Mouse (Mus musculus): ENCODE measurements around the gene Ctnnd2. TPM values are rescaled to one million over a fixed set of nuclear protein-coding genes. Genes with fewer than 3 reads are reported as not detected.

Ctnnd2 gene
- polyA plus RNA-seq, 1 experiment from 2014 or later: 0.16 TPM

- H3K9ac ChIP-seq: no peak overlapping the region
Measured at GRCm38 (mm10) chr15:30649964-30650363, 477.6 kb downstream of the Ctnnd2 start.

GRCm38 (mm10) chr15:30655433-30655832 lies 483.0 kb downstream of the Ctnnd2 start:
- 66% methylated on average over 9 of the region's 9 CpGs for WGBS (ENCODE audit: insufficient replicate concordance)
- no peak overlapping the region for H3K4me2 ChIP-seq
- no peak for ATAC-seq (ENCODE audit: insufficient read depth)

More at GRCm38 (mm10) chr15:30649964-30650363, 477.6 kb downstream of the Ctnnd2 start:
- no peak for ATAC-seq (ENCODE audit: insufficient read depth)
- Histone ChIP-seq H3K9me3 (replicated peaks) (no peaks in the 10 kb centered on the region), H3K4me3 (replicated peaks) (no peak overlapping the region), H3K27ac (replicated peaks) (no peak overlapping the region), H3K36me3 (replicated peaks) (no peaks in the 10 kb centered on the region), H3K4me2 (no peak overlapping the region), H3K27me3 (peaks cover 36% of the 10 kb centered on the region), H3K4me1 (replicated peaks) (no peaks in the 10 kb centered on the region)
- 38% methylated on average over 6 of the region's 6 CpGs for WGBS (ENCODE audit: insufficient replicate concordance)

GRCm38 (mm10) chr15:30657588-30657987 lies 485.2 kb downstream of the Ctnnd2 start:
- Histone ChIP-seq H3K4me2 (no peak overlapping the region), H3K27me3 (no peaks in the 10 kb centered on the region), H3K36me3 (replicated peaks) (no peaks in the 10 kb centered on the region), H3K27ac (replicated peaks) (no peak overlapping the region), H3K4me1 (replicated peaks) (no peaks in the 10 kb centered on the region), H3K9me3 (replicated peaks) (no peaks in the 10 kb centered on the region), H3K9ac (no peak overlapping the region), H3K4me3 (replicated peaks) (no peak overlapping the region)
- 61% methylated on average over 3 of the region's 3 CpGs for WGBS (ENCODE audit: insufficient replicate concordance)
- ATAC-seq (ENCODE audit: insufficient read depth): no peak

More at GRCm38 (mm10) chr15:30655433-30655832, 483.0 kb downstream of the Ctnnd2 start:
- Histone ChIP-seq H3K27ac (replicated peaks) (no peak overlapping the region), H3K36me3 (replicated peaks) (no peaks in the 10 kb centered on the region), H3K4me3 (replicated peaks) (no peak overlapping the region), H3K9me3 (replicated peaks) (no peaks in the 10 kb centered on the region), H3K27me3 (no peaks in the 10 kb centered on the region), H3K9ac (no peak overlapping the region), H3K4me1 (replicated peaks) (no peaks in the 10 kb centered on the region)

GRCm38 (mm10) chr15:30660539-30661149 lies 488.3 kb downstream of the Ctnnd2 start:
- ATAC-seq (ENCODE audit: insufficient read depth): no peak
- no peaks in the 10 kb centered on the region for H3K36me3 ChIP-seq (replicated peaks)
- no peak overlapping the region for H3K4me2 ChIP-seq
- no peak overlapping the region for H3K9ac ChIP-seq
- no peaks in the 10 kb centered on the region for H3K27me3 ChIP-seq
- no peak overlapping the region for H3K4me3 ChIP-seq (replicated peaks)
- H3K27ac ChIP-seq (replicated peaks): no peak overlapping the region
- H3K9me3 ChIP-seq (replicated peaks): no peaks in the 10 kb centered on the region
- 44% methylated on average over 8 of the region's 8 CpGs for WGBS (ENCODE audit: insufficient replicate concordance)
- no peaks in the 10 kb centered on the region for H3K4me1 ChIP-seq (replicated peaks)

GRCm38 (mm10) chr15:30661689-30662422 lies 489.5 kb downstream of the Ctnnd2 start:
- Histone ChIP-seq H3K27ac (replicated peaks) (no peak overlapping the region), H3K9me3 (replicated peaks) (no peaks in the 10 kb centered on the region), H3K36me3 (replicated peaks) (no peaks in the 10 kb centered on the region), H3K9ac (no peak overlapping the region), H3K4me3 (replicated peaks) (no peak overlapping the region), H3K4me2 (no peak overlapping the region), H3K27me3 (no peaks in the 10 kb centered on the region), H3K4me1 (replicated peaks) (no peaks in the 10 kb centered on the region)
- WGBS (ENCODE audit: insufficient replicate concordance): 66% methylated on average over 6 of the region's 6 CpGs
- ATAC-seq (ENCODE audit: insufficient read depth): no peak

GRCm38 (mm10) chr15:30667819-30668587 lies 495.6 kb downstream of the Ctnnd2 start:
- H3K4me2 ChIP-seq: no peak overlapping the region
- H3K9ac ChIP-seq: no peak overlapping the region
- WGBS (ENCODE audit: insufficient replicate concordance): 57% methylated on average over 7 of the region's 7 CpGs
- no peaks in the 10 kb centered on the region for H3K36me3 ChIP-seq (replicated peaks)
- no peak for ATAC-seq (ENCODE audit: insufficient read depth)
- H3K27me3 ChIP-seq: no peaks in the 10 kb centered on the region
- H3K27ac ChIP-seq (replicated peaks): no peak overlapping the region
- no peaks in the 10 kb centered on the region for H3K4me1 ChIP-seq (replicated peaks)
- H3K4me3 ChIP-seq (replicated peaks): no peak overlapping the region
- H3K9me3 ChIP-seq (replicated peaks): no peaks in the 10 kb centered on the region

- Histone ChIP-seq H3K4me3 (replicated peaks) (no peak overlapping the region), H3K4me1 (replicated peaks) (no peaks in the 10 kb centered on the region), H3K9me3 (replicated peaks) (no peaks in the 10 kb centered on the region), H3K27me3 (no peaks in the 10 kb centered on the region), H3K36me3 (replicated peaks) (no peaks in the 10 kb centered on the region), H3K9ac (no peak overlapping the region), H3K4me2 (no peak overlapping the region), H3K27ac (replicated peaks) (no peak overlapping the region)
- ATAC-seq (ENCODE audit: insufficient read depth): no peak
- 67% methylated on average over 4 of the region's 4 CpGs for WGBS (ENCODE audit: insufficient replicate concordance)
Measured at GRCm38 (mm10) chr15:30681939-30682338, 509.5 kb downstream of the Ctnnd2 start.

- no peak for ATAC-seq (ENCODE audit: insufficient read depth)
- Histone ChIP-seq H3K27me3 (no peaks in the 10 kb centered on the region), H3K27ac (replicated peaks) (no peak overlapping the region), H3K4me1 (replicated peaks) (no peaks in the 10 kb centered on the region), H3K4me2 (no peak overlapping the region), H3K9ac (no peak overlapping the region), H3K36me3 (replicated peaks) (no peaks in the 10 kb centered on the region), H3K4me3 (replicated peaks) (no peak overlapping the region), H3K9me3 (replicated peaks) (no peaks in the 10 kb centered on the region)
- 72% methylated on average over 14 of the region's 14 CpGs for WGBS (ENCODE audit: insufficient replicate concordance)
Measured at GRCm38 (mm10) chr15:30682360-30683119, 510.1 kb downstream of the Ctnnd2 start.

GRCm38 (mm10) chr15:30686206-30687101 lies 514.1 kb downstream of the Ctnnd2 start:
- Histone ChIP-seq H3K4me1 (replicated peaks) (no peaks in the 10 kb centered on the region), H3K9ac (no peak overlapping the region), H3K27me3 (no peaks in the 10 kb centered on the region), H3K4me3 (replicated peaks) (no peak overlapping the region), H3K9me3 (replicated peaks) (no peaks in the 10 kb centered on the region), H3K4me2 (no peak overlapping the region), H3K36me3 (replicated peaks) (no peaks in the 10 kb centered on the region), H3K27ac (replicated peaks) (no peak overlapping the region)
- ATAC-seq (ENCODE audit: insufficient read depth): no peak
- 24% methylated on average over 4 of the region's 4 CpGs for WGBS (ENCODE audit: insufficient replicate concordance)

- no peak overlapping the region for H3K4me3 ChIP-seq (replicated peaks)
- H3K4me2 ChIP-seq: no peak overlapping the region
- H3K36me3 ChIP-seq (replicated peaks): no peaks in the 10 kb centered on the region
- ATAC-seq (ENCODE audit: insufficient read depth): no peak
- no peaks in the 10 kb centered on the region for H3K4me1 ChIP-seq (replicated peaks)
- 55% methylated on average over 6 of the region's 6 CpGs for WGBS (ENCODE audit: insufficient replicate concordance)
- no peaks in the 10 kb centered on the region for H3K9me3 ChIP-seq (replicated peaks)
- H3K27ac ChIP-seq (replicated peaks): no peak overlapping the region
- no peaks in the 10 kb centered on the region for H3K27me3 ChIP-seq
- no peak overlapping the region for H3K9ac ChIP-seq
Measured at GRCm38 (mm10) chr15:30693754-30694205, 521.4 kb downstream of the Ctnnd2 start.
